Mouse (Mus musculus) adrenal gland (tissue): ENCODE results near the gene Stambpl1.

Experiments
- intact Hi-C: fragments of 180-260 bp; cut with DNase I; formaldehyde crosslinking; loops from one replicate; pipeline ENCODE4 v1.15.1; 2025
- long read RNA-seq, 2 experiments: library from polyadenylated mRNA; unstranded; transcript quantifications; one replicate each; pipeline ENCODE4 v2.0.0; 2020; ENCODE audit warnings: borderline replicate concordance in 1 of 2; ENCODE audit not compliant: insufficient replicate concordance in 1 of 2

Stambpl1 gene
- long read RNA-seq, experiment 1, partial matches to known transcripts = 0 of 2 reads
- long read RNA-seq, experiment 1, other reads (novel, unspliced or antisense) = 2 of 2 reads
- long read RNA-seq, experiment 2, partial matches to known transcripts = 1 of 6 reads
- long read RNA-seq, experiment 2, other reads (novel, unspliced or antisense) = 4 of 6 reads

GRCm38 (mm10) chr19:34192008-34192963, at the start of gene Stambpl1:
Gene Stambpl1 (plus strand): TSS chr19:34192229.
- intact Hi-C loops = no loop called here

- intact Hi-C loops = no loop called here
These were observed 43.6 kb upstream of the Stambpl1 start for GRCm38 (mm10) chr19:34148421-34148820.

- intact Hi-C loops = no loop called here
These were observed 40.1 kb upstream of the Stambpl1 start for GRCm38 (mm10) chr19:34151909-34152308.

DNA sequence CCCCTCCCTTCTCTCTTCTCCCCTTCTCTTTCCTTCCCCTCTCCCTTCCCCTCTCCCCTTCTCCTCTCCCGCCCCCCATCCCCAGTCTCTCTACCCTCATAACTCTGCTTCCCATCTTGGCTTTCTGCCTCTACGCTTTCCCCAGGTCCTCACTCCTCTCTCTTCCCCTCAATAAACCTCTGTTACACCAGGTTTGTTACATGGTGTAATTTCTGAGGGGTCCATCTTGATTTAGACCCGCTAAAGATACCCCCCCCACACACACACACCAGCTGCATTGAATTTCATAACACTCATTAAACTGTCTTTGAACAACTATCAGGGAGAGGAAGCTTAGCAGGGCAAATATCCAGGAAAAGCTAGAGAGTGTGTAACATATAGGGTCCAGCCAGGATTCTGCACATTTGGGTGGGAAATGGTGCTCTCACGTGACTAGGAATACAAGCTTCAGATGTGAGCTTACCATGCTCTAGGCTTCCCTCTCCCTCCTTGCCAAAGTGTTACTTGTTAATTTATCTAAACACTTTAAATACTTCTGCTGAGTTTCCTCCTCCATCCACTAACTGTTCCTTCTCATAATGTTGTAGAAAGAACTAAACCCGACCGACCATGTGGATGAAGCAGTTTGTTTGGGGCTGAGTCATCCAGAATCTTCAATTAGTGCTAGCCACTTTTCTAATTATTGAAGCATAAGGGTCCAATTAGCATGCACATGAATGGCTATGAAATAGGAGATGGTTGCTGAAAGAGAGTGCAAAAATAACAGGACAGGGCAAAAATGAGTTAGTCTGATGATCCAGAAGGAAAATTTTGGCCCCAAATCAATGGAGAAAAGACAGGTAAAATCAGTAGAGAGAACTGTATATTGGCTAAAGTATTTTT, 38.5 kb upstream of the Stambpl1 start:
- intact Hi-C loops = no loop called here

DNA sequence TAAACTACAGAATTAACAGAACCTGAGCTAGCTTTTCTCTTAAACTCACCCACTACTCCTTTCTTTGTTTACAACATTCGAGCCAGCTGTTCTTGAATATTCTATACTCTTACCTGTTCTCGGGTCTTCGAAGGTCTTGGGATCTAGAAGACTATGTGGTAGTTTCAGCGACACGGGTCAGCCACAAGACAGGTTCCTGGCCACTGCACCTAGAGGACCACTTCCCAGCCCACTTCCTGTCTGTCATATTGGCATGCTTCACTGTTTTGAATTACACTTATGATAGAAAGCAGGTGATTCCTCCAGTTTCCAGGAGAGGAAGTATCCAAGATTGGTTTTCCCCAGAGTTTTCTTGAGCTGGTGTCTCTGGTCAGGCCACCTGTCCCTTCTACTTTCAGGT, 29.3 kb upstream of the Stambpl1 start:
- intact Hi-C loops = no loop called here

- intact Hi-C loops = no loop called here
These were observed 26.1 kb upstream of the Stambpl1 start, which contains the start of gene Ankrd22 for GRCm38 (mm10) chr19:34165891-34166290. Gene Ankrd22 (minus strand): TSS chr19:34166053.

DNA sequence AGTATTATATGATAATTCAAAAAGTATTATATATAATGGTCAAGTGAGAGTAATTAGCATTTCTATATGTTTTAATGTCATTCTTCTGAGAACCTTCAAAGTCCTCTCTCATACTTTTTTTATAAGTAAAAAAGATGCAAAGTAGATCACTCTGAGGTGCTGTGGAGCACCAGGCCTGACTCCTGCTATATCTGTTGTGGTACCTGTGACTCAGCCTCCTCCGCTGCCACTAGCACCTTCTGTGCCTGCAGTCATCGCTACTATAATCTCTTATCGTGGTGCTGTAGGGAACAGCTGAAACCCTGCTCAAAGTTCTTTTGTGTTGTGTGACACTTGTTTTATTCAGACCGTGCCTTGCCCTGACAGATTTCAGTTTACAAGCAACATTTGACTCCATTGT, 25.6 kb upstream of the Stambpl1 start:
- intact Hi-C loops = no loop called here

DNA sequence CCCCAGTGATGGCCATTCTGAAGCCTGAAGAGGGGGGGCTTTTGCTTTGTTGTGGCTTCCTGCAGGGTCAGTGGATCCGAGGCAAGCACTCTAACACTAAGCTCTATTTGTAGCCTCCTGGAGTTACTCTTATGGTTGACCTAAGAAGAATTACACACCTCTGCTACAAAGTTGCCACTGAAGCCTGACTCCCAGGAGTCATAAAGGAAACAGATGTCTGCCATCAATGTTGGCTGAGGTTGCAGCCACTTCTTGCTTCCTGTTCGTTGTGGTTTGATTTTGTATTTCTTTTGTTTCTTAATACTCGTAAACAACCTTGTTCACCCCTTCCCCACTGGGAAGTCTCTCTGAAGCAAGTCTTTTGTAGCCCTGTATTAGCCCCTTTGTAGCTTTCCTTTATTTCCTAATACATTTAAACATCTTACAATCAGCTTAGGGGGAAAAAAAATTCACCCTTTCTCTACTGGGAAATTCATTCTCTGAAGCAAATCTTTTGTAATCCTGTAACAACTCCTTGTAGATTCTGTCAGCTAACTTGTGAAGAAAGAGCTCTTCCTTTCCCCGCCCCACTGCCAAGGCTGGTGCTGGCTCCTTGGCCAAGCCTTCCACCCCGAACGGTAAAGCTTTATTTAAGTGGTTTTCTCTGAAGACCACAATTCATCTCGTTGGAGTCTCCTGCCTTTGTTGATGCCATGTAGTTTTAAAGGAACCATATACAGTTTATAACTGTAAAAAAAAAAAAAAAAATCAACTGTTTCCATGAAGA, 23.9 kb upstream of the Stambpl1 start:
- intact Hi-C loops = no loop called here

DNA sequence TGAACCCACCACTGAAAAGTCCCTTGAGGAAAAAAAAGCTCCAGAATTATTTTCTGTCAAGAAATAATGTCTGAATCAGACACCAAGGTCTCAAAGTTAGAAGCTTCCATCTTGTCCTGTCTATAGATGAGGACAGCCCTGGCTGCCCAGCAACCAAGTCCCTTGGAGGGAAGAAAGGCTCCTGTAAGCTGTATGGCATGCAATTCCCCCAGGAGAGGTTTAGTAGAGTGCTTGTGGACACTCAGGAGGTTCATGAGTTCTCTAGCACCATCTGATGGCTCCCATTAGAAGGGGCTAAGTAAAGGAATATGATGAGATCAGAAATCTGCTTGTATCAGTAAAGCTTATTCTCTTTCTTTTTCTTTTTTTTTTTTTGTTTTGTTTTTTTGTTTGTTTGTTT, 22.9 kb upstream of the Stambpl1 start:
- intact Hi-C loops = no loop called here

- intact Hi-C loops = no loop called here
These were observed 20.9 kb upstream of the Stambpl1 start for GRCm38 (mm10) chr19:34171167-34171566.

DNA sequence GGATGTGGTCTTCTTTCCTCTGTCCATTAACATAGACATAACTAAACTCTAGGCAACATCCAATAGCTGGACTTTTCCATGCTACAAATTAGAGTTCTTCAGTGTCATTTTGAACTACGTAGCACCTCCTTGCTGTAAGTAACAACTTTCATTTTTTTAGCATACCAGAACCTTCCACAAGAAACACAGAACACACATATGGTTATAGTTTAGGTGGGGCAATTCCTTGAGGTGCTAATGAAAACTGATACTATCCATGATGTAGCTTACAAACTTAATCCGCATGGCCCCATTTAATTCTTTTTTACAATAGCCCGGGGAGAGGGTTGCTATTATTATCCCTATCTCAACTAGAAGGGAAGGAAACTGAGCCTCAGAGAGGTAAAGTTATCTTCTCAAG, 18.0 kb upstream of the Stambpl1 start:
- intact Hi-C loops = no loop called here

- intact Hi-C loops = no loop called here
These were observed 12.9 kb upstream of the Stambpl1 start for GRCm38 (mm10) chr19:34179136-34179535.

GRCm38 (mm10) chr19:34180316-34180715, 11.7 kb upstream of the Stambpl1 start:
- intact Hi-C loops = no loop called here

GRCm38 (mm10) chr19:34181234-34181633, 10.8 kb upstream of the Stambpl1 start:
- intact Hi-C loops = no loop called here

DNA sequence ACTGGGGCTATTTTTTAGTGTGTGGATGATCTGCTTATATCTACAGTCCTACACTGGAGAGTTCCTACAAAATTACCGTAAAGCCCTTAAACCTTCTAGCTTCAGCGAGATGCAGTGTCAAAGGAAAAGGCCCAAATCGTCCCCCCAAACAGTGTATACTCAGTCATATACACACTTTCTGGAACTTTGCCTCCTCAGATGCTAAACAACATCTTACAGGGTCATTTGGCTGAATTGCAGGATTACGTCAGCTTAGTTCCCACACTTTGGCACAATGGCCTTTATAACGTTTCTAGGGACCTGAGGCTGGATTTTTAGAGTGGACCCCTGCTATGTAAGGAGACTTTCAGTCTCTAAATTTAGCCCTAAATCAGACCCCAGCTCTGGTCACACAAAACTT, 9.5 kb upstream of the Stambpl1 start:
- intact Hi-C loops = no loop called here

DNA sequence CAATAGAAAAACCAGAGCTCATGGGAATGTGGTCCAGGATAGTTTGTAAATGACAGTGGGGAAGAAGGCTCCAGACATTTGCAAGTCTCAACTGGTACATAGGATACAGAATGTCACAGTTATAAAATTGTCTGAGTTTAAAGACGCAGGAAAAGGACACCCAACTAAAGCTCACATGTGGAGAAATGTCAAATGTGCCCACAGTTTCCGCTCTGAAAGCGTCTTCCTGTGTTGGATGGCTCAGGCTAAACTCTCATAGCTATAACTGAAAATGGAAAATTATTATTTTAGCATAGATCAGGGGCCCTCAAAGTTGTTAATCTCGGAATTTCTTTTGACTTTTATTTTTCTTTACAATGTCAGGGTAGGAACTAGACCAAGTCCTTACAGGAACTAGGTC, 5.2 kb upstream of the Stambpl1 start:
- intact Hi-C loops = no loop called here

DNA sequence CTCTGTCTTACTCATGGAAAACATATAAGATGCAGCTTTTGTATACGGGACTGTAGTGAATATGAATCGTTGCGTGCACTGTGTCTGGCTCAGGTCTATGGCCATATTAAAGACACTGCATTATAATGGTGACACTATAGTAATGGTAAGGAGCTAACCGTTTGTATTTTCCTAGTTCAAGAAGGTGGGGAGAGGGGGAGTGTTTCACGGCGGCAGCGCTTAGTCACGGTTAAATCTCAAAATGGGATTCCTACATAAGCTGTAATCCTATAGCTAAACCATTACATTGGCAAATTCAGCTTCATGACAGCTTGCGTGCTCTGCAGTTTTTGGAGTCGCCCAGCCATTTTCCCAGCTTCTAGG, 403 bp upstream of the Stambpl1 start:
- intact Hi-C loops = no loop called here

- intact Hi-C loops = no loop called here
These were observed 1.1 kb downstream of the Stambpl1 start for GRCm38 (mm10) chr19:34193149-34193548.

- intact Hi-C loops = no loop called here
These were observed 1.7 kb downstream of the Stambpl1 start for GRCm38 (mm10) chr19:34193683-34194082.

DNA sequence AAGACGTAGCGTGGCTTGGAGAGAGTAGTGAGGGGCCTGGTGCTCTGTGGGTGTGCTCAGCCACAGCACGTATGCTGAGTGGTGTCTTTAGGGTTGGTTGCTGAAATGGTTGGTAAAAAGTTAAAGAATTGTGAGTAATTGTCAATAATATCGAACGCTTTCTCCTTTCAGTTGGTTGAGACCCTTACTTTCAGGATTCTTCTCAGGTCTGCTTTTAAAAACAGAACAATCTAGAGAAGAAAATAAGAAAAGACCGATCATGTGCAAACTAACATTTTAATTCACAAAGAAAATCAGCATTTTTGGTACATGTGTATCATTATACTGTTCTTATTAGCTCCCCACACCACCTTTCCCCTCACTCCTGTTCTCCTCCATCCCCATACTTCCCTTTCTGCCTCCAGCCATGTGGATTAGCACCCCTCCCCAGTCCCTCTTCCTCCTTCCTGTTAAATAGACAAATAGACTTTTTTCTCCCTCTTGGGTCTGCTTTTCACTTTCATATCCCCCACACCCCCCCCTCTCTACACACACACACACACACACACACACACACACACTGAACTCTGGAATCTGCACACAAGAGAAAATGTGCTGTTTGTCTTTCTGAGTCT, 2.2 kb downstream of the Stambpl1 start:
- intact Hi-C loops = no loop called here

DNA sequence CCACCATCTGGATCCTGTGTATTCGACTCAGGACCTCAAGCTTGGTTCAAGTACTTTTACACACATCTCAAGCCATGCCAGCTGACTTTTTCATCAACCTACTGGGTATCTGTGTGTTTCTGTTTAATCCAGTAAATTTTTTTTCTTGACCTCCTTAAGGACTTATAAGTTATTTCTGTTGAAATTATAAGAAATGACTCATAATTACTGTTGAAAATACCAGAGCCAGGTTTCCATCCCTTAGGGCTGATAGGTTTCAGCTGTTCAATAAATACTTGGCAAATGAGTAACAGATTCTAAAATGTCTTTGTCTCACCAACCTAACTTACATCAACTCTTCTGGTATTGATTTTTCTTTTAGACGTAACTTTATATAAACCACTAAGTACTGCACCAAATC, 3.0 kb downstream of the Stambpl1 start:
- intact Hi-C loops = no loop called here
